Mouse (Mus musculus) midbrain, postnatal 0 days (tissue): Measurements from ENCODE around the gene Cd163. TPM values are rescaled to one million over a fixed set of nuclear protein-coding genes. Genes with fewer than 3 reads are reported as not detected.

ENCODE experiments used
- ATAC-seq: fragments of 200-750 bp; cut with Nextera tagmentation; 2 replicates; pipeline ENCODE4 v1.8.0; 2017; ENCODE audit warnings: moderate number of reproducible peaks, mild to moderate bottlenecking, moderate TSS enrichment, moderate library complexity; ENCODE audit not compliant: low FRiP score
- DNase-seq: peaks from one replicate; pipeline ENCODE4 v3.0.0-alpha.2; 2015; ENCODE audit warnings: low spot score
- H3K27ac ChIP-seq: fragments of 300-500 bp; sonication (generic); 2 replicates; pipeline ENCODE4 v1.5.1; 2014; ENCODE audit warnings: low read depth, mild to moderate bottlenecking, low read length, mixed read lengths
- H3K27me3 ChIP-seq: fragments of 300-500 bp; sonication (generic); 2 replicates; pipeline ENCODE4 v1.6.1; 2014; ENCODE audit warnings: low read length, control low read depth, mixed read lengths; ENCODE audit not compliant: insufficient read depth
- H3K36me3 ChIP-seq: fragments of 300-500 bp; sonication (generic); 2 replicates; pipeline ENCODE4 v1.6.1; 2014; ENCODE audit warnings: low read length, control low read depth, mixed read lengths; ENCODE audit not compliant: insufficient read depth
- H3K4me1 ChIP-seq: fragments of 300-500 bp; sonication (generic); 2 replicates; pipeline ENCODE4 v1.6.1; 2014; ENCODE audit warnings: mild to moderate bottlenecking, control low read depth, antibody characterized with exemption, low read length, mixed read lengths; ENCODE audit not compliant: insufficient read depth
- H3K4me2 ChIP-seq: fragments of 300-500 bp; sonication (generic); 2 replicates; pipeline ENCODE4 v1.6.1; 2014; ENCODE audit warnings: low read depth, mild to moderate bottlenecking, low read length, mixed read lengths; ENCODE audit not compliant: poor library complexity, severe bottlenecking
- H3K4me3 ChIP-seq: fragments of 300-500 bp; sonication (generic); 2 replicates; pipeline ENCODE4 v1.5.1; 2014; ENCODE audit warnings: low read depth, mild to moderate bottlenecking, low read length, moderate library complexity
- H3K9ac ChIP-seq: fragments of 300-500 bp; sonication (generic); replicated peaks from 2 replicates; pipeline ENCODE4 v1.6.1; 2014; ENCODE audit warnings: mild to moderate bottlenecking, low read length, moderate library complexity, mixed read lengths; ENCODE audit not compliant: poor library complexity, severe bottlenecking
- H3K9me3 ChIP-seq: fragments of 300-500 bp; sonication (generic); 2 replicates; pipeline ENCODE4 v1.6.1; 2016; ENCODE audit warnings: low read length, control low read depth
- CTCF ChIP-seq: IDR thresholded peaks from 2 replicates; pipeline ENCODE4 v1.5.1; 2016; ENCODE audit warnings: antibody characterized with exemption, mild to moderate bottlenecking
- WGBS: fragments of 180-500 bp; shearing (Covaris S2); extraction: QIAGEN DNeasy Blood & Tissue Kit; methylation state at CpG from one replicate; pipeline ENCODE4 v1.1.7; 2014; 5-methylcytosine and 5-hydroxymethylcytosine counted together
- polyA plus RNA-seq: library from polyadenylated mRNA; unstranded; fragments of >200 nt; fragmentation: Nextera tagmentation; extraction: Ambion mirVana; gene quantifications from 2 replicates; pipeline ENCODE4 v1.2.1, GENCODE M21; 2015
- total RNA-seq: library from RNA; depleted of rRNA; stranded (reverse); fragments of >200 nt; gene quantifications from 2 replicates; pipeline ENCODE4 v1.2.3, GENCODE M21; 2014; rRNA removed

Gene Cd163
- total RNA-seq, result 2.0 and 2.5 TPM in 2 replicates
- 1.6 and 1.7 TPM in 2 replicates for polyA plus RNA-seq

GRCm38 (mm10) chr6:124304356-124304755, at the start of gene Cd163:
Gene Cd163 (plus strand): TSS chr6:124304656.
- H3K4me1 ChIP-seq, result no peaks in the 10 kb centered on the region
- no peak within 1 kb of the TSS for H3K27ac ChIP-seq
- H3K4me2 ChIP-seq, result no peak within 1 kb of the TSS
- H3K9ac ChIP-seq, result no peak within 1 kb of the TSS
- DNase-seq (no peak), ATAC-seq (no peak)
- no peaks in the 10 kb centered on the region for H3K27me3 ChIP-seq
- no peaks in the 10 kb centered on the region for H3K36me3 ChIP-seq
- TF ChIP-seq CTCF, result no peak
- no peak within 1 kb of the TSS for H3K4me3 ChIP-seq
- 89% methylated on average over 4 of the region's 4 CpGs for WGBS
- no peaks in the 10 kb centered on the region for H3K9me3 ChIP-seq

GRCm38 (mm10) chr6:124255721-124256470, 48.6 kb upstream of the Cd163 start:
- H3K4me3 ChIP-seq, result no peak overlapping the region
- H3K4me1 ChIP-seq, result no peaks in the 10 kb centered on the region
- H3K36me3 ChIP-seq, result no peaks in the 10 kb centered on the region
- no peaks in the 10 kb centered on the region for H3K27me3 ChIP-seq
- no peak overlapping the region for H3K4me2 ChIP-seq
- WGBS, result 66% methylated on average over 6 of the region's 6 CpGs
- TF ChIP-seq CTCF, result no peak
- H3K9ac ChIP-seq, result no peak overlapping the region
- H3K9me3 ChIP-seq, result no peaks in the 10 kb centered on the region
- H3K27ac ChIP-seq, result no peak overlapping the region
- DNase-seq (no peak), ATAC-seq (no peak)

GRCm38 (mm10) chr6:124260198-124260931, 44.1 kb upstream of the Cd163 start:
- TF ChIP-seq CTCF, result peak; percentile 92
- WGBS, result 39% methylated on average over 7 of the region's 14 CpGs
- Histone ChIP-seq H3K27me3 (no peaks in the 10 kb centered on the region), H3K4me2 (no peak overlapping the region), H3K36me3 (no peaks in the 10 kb centered on the region), H3K9ac (no peak overlapping the region), H3K4me1 (no peaks in the 10 kb centered on the region), H3K9me3 (no peaks in the 10 kb centered on the region), H3K27ac (no peak overlapping the region), H3K4me3 (no peak overlapping the region)
- DNase-seq (peak; percentile 86), ATAC-seq (peak; percentile 79)

GRCm38 (mm10) chr6:124262696-124263095, 41.8 kb upstream of the Cd163 start:
- Histone ChIP-seq H3K27ac (no peak overlapping the region), H3K4me2 (no peak overlapping the region), H3K27me3 (no peaks in the 10 kb centered on the region), H3K4me3 (no peak overlapping the region), H3K4me1 (no peaks in the 10 kb centered on the region), H3K36me3 (no peaks in the 10 kb centered on the region), H3K9me3 (no peaks in the 10 kb centered on the region), H3K9ac (no peak overlapping the region)
- 2% methylated on average over 3 of the region's 3 CpGs for WGBS
- peak; percentile 88 for TF ChIP-seq CTCF
- DNase-seq (peak; percentile 75), ATAC-seq (0 out of 2 replicates have a peak, but pooled peaks have one; percentile 55)

DNA sequence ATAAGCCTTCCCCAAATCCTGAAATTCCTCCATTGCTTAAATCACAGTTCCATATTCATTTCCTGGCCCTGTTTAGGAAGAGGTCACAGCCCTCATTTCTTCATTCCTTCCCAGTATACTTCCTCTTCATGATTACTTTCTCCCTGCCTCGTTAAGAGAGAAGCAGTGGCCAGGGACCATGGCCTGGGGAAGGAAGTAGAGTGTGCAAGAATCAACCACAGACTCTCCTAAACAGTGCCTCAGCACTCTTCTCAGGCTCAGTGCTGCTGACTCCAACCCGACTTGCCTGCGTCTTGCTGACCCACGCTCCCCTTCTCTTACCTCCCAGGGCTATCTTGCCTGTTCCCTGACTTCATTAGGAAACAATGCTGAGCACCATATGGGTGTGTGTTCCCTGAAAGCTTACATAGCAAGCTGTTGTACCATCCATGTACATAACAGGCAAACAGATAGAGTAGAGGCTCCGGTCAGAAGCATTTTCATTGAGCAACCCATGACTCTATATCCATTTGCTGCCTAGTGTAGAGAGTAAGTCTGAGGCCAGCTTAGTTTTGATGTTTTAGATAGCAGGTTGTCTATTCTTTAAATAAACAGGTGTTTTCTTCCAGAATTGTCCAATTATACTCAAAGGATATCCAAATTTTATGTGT, 31.1 kb upstream of the Cd163 start:
- no peak for TF ChIP-seq CTCF
- Histone ChIP-seq H3K27ac (no peak overlapping the region), H3K9me3 (no peaks in the 10 kb centered on the region), H3K9ac (no peak overlapping the region), H3K27me3 (no peaks in the 10 kb centered on the region), H3K4me1 (no peaks in the 10 kb centered on the region), H3K4me2 (no peak overlapping the region), H3K36me3 (no peaks in the 10 kb centered on the region), H3K4me3 (no peak overlapping the region)
- WGBS, result 78% methylated on average over 5 of the region's 5 CpGs
- no peak for DNase-seq
- ATAC-seq, result no peak
